Mouse (Mus musculus): ENCODE results near the gene Apip.

DNA sequence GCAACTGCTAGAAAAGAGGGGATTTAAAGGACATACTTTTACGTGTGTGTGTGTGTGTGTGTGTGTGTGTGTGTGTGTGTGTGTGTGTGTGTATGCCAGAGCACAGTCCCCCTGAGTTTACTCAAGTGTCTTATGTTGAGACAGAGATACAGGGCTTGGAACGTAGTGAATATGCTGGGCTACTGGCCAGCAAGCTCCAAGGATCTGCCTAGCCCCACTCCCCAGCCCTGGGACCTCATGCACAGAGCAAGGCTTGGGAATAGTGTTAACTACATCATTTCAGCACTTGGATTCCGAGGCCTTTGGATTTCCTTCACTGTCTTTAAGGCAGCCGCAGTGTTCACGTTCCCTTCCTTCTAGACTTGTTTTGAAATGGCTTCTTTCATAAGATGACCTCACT lies 29.1 kb downstream of the Apip start:
- no peak for TF ChIP-seq CTCF (IDR thresholded peaks at IDR 0.05)
- TF ChIP-seq EP300 (IDR thresholded peaks at IDR 0.05): no peak
